Mouse (Mus musculus): ENCODE data around the gene Hnrnpa2b1.

The Hnrnpa2b1 gene

GRCm38 (mm10) chr6:51468891-51469561 lies 668 bp downstream of the Hnrnpa2b1 start:
- peak; percentile 33 for DNase-seq (ENCODE audit: low spot score)

- DNase-seq (ENCODE audit: low spot score), result no peak
Measured at GRCm38 (mm10) chr6:51467649-51468048, 2.0 kb downstream of the Hnrnpa2b1 start.

- DNase-seq (ENCODE audit: low spot score), result no peak
Measured at GRCm38 (mm10) chr6:51460363-51460762, 9.3 kb downstream of the Hnrnpa2b1 start.

GRCm38 (mm10) chr6:51460021-51460360 lies 9.7 kb downstream of the Hnrnpa2b1 start:
- no peak for DNase-seq (ENCODE audit: low spot score)

- no peak for DNase-seq (ENCODE audit: low spot score)
Measured at GRCm38 (mm10) chr6:51459313-51460020, 10.2 kb downstream of the Hnrnpa2b1 start.

GRCm38 (mm10) chr6:51458925-51459312 lies 10.8 kb downstream of the Hnrnpa2b1 start:
- no peak for DNase-seq (ENCODE audit: low spot score)

- DNase-seq (ENCODE audit: low spot score), result no peak
Measured at GRCm38 (mm10) chr6:51457770-51458387, 11.8 kb downstream of the Hnrnpa2b1 start.

GRCm38 (mm10) chr6:51457283-51457682 lies 12.4 kb downstream of the Hnrnpa2b1 start:
- DNase-seq (ENCODE audit: low spot score), result no peak

GRCm38 (mm10) chr6:51456198-51456597 lies 13.5 kb downstream of the Hnrnpa2b1 start:
- DNase-seq (ENCODE audit: low spot score), result no peak

- DNase-seq (ENCODE audit: low spot score), result no peak
Measured at GRCm38 (mm10) chr6:51454949-51455348, 14.7 kb downstream of the Hnrnpa2b1 start.

GRCm38 (mm10) chr6:51452927-51453503 lies 16.7 kb downstream of the Hnrnpa2b1 start:
- DNase-seq (ENCODE audit: low spot score), result no peak

- no peak for DNase-seq (ENCODE audit: low spot score)
Measured at GRCm38 (mm10) chr6:51442191-51442835, 27.4 kb downstream of the Hnrnpa2b1 start.

GRCm38 (mm10) chr6:51438826-51439330 lies 30.8 kb downstream of the Hnrnpa2b1 start:
- DNase-seq (ENCODE audit: low spot score), result no peak

- DNase-seq (ENCODE audit: low spot score), result no peak
Measured at GRCm38 (mm10) chr6:51437665-51438064, 32.0 kb downstream of the Hnrnpa2b1 start.

- DNase-seq (ENCODE audit: low spot score), result no peak
Measured at GRCm38 (mm10) chr6:51434270-51434669, 35.4 kb downstream of the Hnrnpa2b1 start.

GRCm38 (mm10) chr6:51432535-51433397 lies 36.9 kb downstream of the Hnrnpa2b1 start, which contains the start of gene Nfe2l3:
Nfe2l3 (plus strand) TSS chr6:51432670.
- peak; percentile 21 for DNase-seq (ENCODE audit: low spot score)

- no peak for DNase-seq (ENCODE audit: low spot score)
Measured at GRCm38 (mm10) chr6:51424537-51424936, 45.2 kb downstream of the Hnrnpa2b1 start.

- DNase-seq (ENCODE audit: low spot score), result no peak
Measured at GRCm38 (mm10) chr6:51423466-51424122, 46.1 kb downstream of the Hnrnpa2b1 start.

- no peak for DNase-seq (ENCODE audit: low spot score)
Measured at GRCm38 (mm10) chr6:51417306-51417936, 52.3 kb downstream of the Hnrnpa2b1 start.

GRCm38 (mm10) chr6:51416433-51416832 lies 53.3 kb downstream of the Hnrnpa2b1 start:
- DNase-seq (ENCODE audit: low spot score), result no peak

All from urinary bladder, postnatal 10 days (tissue).